Mouse (Mus musculus): ENCODE results near the gene Grik1. TPM values are rescaled to one million over a fixed set of nuclear protein-coding genes. Genes with fewer than 3 reads are reported as not detected.

Grik1 gene
- polyA plus RNA-seq, 1 experiment from 2014 or later: 1.5 TPM

GRCm38 (mm10) chr16:87988805-87989204, 301.3 kb downstream of the Grik1 start:
- Histone ChIP-seq H3K27ac (replicated peaks) (no peak overlapping the region), H3K4me3 (no peak overlapping the region), H3K27me3 (replicated peaks; ENCODE audit: low read depth, poor library complexity, severe bottlenecking) (no peaks in the 10 kb centered on the region), H3K9me3 (no peaks in the 10 kb centered on the region), H3K4me1 (no peaks in the 10 kb centered on the region), H3K36me3 (replicated peaks) (no peaks in the 10 kb centered on the region)
- no peak for DNase-seq (ENCODE audit: low spot score)
- WGBS: 53% methylated on average over 2 of the region's 2 CpGs

GRCm38 (mm10) chr16:87984201-87984870, 305.7 kb downstream of the Grik1 start:
- no peaks in the 10 kb centered on the region for H3K27me3 ChIP-seq (replicated peaks; ENCODE audit: low read depth, poor library complexity, severe bottlenecking)
- H3K4me3 ChIP-seq: no peak overlapping the region
- no peak overlapping the region for H3K27ac ChIP-seq (replicated peaks)
- H3K4me1 ChIP-seq: no peaks in the 10 kb centered on the region
- no peak for DNase-seq (ENCODE audit: low spot score)
- no peaks in the 10 kb centered on the region for H3K9me3 ChIP-seq
- H3K36me3 ChIP-seq (replicated peaks): no peaks in the 10 kb centered on the region

GRCm38 (mm10) chr16:87974076-87974443, 316.0 kb downstream of the Grik1 start:
- no peaks in the 10 kb centered on the region for H3K4me1 ChIP-seq
- H3K27me3 ChIP-seq (replicated peaks; ENCODE audit: low read depth, poor library complexity, severe bottlenecking): no peaks in the 10 kb centered on the region
- no peak overlapping the region for H3K4me3 ChIP-seq
- H3K27ac ChIP-seq (replicated peaks): no peak overlapping the region
- no peak for DNase-seq (ENCODE audit: low spot score)
- no peaks in the 10 kb centered on the region for H3K36me3 ChIP-seq (replicated peaks)
- H3K9me3 ChIP-seq: no peaks in the 10 kb centered on the region
- WGBS: 85% methylated on average over 3 of the region's 3 CpGs

GRCm38 (mm10) chr16:87973394-87974075, 316.5 kb downstream of the Grik1 start:
- WGBS: 73% methylated on average over 2 of the region's 2 CpGs
- no peak overlapping the region for H3K27ac ChIP-seq (replicated peaks)
- no peak for DNase-seq (ENCODE audit: low spot score)

GRCm38 (mm10) chr16:87971911-87972310, 318.2 kb downstream of the Grik1 start:
- DNase-seq (ENCODE audit: low spot score): no peak
- WGBS: 86% methylated on average over 6 of the region's 6 CpGs
- Histone ChIP-seq H3K36me3 (replicated peaks) (no peaks in the 10 kb centered on the region), H3K4me3 (no peak overlapping the region), H3K4me1 (no peaks in the 10 kb centered on the region), H3K27me3 (replicated peaks; ENCODE audit: low read depth, poor library complexity, severe bottlenecking) (no peaks in the 10 kb centered on the region), H3K27ac (replicated peaks) (no peak overlapping the region), H3K9me3 (no peaks in the 10 kb centered on the region)

More at GRCm38 (mm10) chr16:87973394-87974075, 316.5 kb downstream of the Grik1 start:
- H3K4me1 ChIP-seq: no peaks in the 10 kb centered on the region
- no peak overlapping the region for H3K4me3 ChIP-seq
- no peaks in the 10 kb centered on the region for H3K27me3 ChIP-seq (replicated peaks; ENCODE audit: low read depth, poor library complexity, severe bottlenecking)
- no peaks in the 10 kb centered on the region for H3K9me3 ChIP-seq
- no peaks in the 10 kb centered on the region for H3K36me3 ChIP-seq (replicated peaks)

GRCm38 (mm10) chr16:87969936-87970335, 320.1 kb downstream of the Grik1 start:
- Histone ChIP-seq H3K27ac (replicated peaks) (no peak overlapping the region), H3K27me3 (replicated peaks; ENCODE audit: low read depth, poor library complexity, severe bottlenecking) (no peaks in the 10 kb centered on the region), H3K4me1 (no peaks in the 10 kb centered on the region), H3K9me3 (no peaks in the 10 kb centered on the region), H3K4me3 (no peak overlapping the region), H3K36me3 (replicated peaks) (no peaks in the 10 kb centered on the region)
- no peak for DNase-seq (ENCODE audit: low spot score)
- 87% methylated on average over 3 of the region's 3 CpGs for WGBS

GRCm38 (mm10) chr16:87961419-87961818, 328.6 kb downstream of the Grik1 start:
- no peak overlapping the region for H3K4me3 ChIP-seq
- H3K4me1 ChIP-seq: no peaks in the 10 kb centered on the region
- no peaks in the 10 kb centered on the region for H3K36me3 ChIP-seq (replicated peaks)
- 86% methylated on average over 6 of the region's 6 CpGs for WGBS
- DNase-seq (ENCODE audit: low spot score): no peak
- no peaks in the 10 kb centered on the region for H3K9me3 ChIP-seq
- H3K27ac ChIP-seq (replicated peaks): no peak overlapping the region
- no peaks in the 10 kb centered on the region for H3K27me3 ChIP-seq (replicated peaks; ENCODE audit: low read depth, poor library complexity, severe bottlenecking)

- WGBS: 91% methylated on average over 10 of the region's 10 CpGs
- H3K36me3 ChIP-seq (replicated peaks): no peaks in the 10 kb centered on the region
- no peak overlapping the region for H3K4me3 ChIP-seq
- H3K27ac ChIP-seq (replicated peaks): no peak overlapping the region
- no peaks in the 10 kb centered on the region for H3K4me1 ChIP-seq
- H3K27me3 ChIP-seq (replicated peaks; ENCODE audit: low read depth, poor library complexity, severe bottlenecking): no peaks in the 10 kb centered on the region
- no peak for DNase-seq (ENCODE audit: low spot score)
- H3K9me3 ChIP-seq: no peaks in the 10 kb centered on the region
Measured at GRCm38 (mm10) chr16:87957449-87957848, 332.6 kb downstream of the Grik1 start.

- 79% methylated on average over 5 of the region's 5 CpGs for WGBS
- Histone ChIP-seq H3K9me3 (no peaks in the 10 kb centered on the region), H3K36me3 (replicated peaks) (no peaks in the 10 kb centered on the region), H3K4me3 (no peak overlapping the region), H3K27me3 (replicated peaks; ENCODE audit: low read depth, poor library complexity, severe bottlenecking) (no peaks in the 10 kb centered on the region), H3K27ac (replicated peaks) (no peak overlapping the region), H3K4me1 (no peaks in the 10 kb centered on the region)
- no peak for DNase-seq (ENCODE audit: low spot score)
Measured at GRCm38 (mm10) chr16:87956178-87956577, 333.9 kb downstream of the Grik1 start.

- WGBS: 88% methylated on average over 9 of the region's 9 CpGs
- H3K36me3 ChIP-seq (replicated peaks): no peaks in the 10 kb centered on the region
- H3K9me3 ChIP-seq: no peaks in the 10 kb centered on the region
- no peaks in the 10 kb centered on the region for H3K4me1 ChIP-seq
- no peak overlapping the region for H3K27ac ChIP-seq (replicated peaks)
- DNase-seq (ENCODE audit: low spot score): no peak
- no peaks in the 10 kb centered on the region for H3K27me3 ChIP-seq (replicated peaks; ENCODE audit: low read depth, poor library complexity, severe bottlenecking)
- no peak overlapping the region for H3K4me3 ChIP-seq
Measured at GRCm38 (mm10) chr16:87954715-87955441, 335.2 kb downstream of the Grik1 start.

- Histone ChIP-seq H3K27ac (replicated peaks) (no peak overlapping the region), H3K4me1 (no peaks in the 10 kb centered on the region), H3K36me3 (replicated peaks) (no peaks in the 10 kb centered on the region), H3K27me3 (replicated peaks; ENCODE audit: low read depth, poor library complexity, severe bottlenecking) (no peaks in the 10 kb centered on the region), H3K4me3 (no peak overlapping the region), H3K9me3 (no peaks in the 10 kb centered on the region)
- 89% methylated on average over 4 of the region's 4 CpGs for WGBS
- no peak for DNase-seq (ENCODE audit: low spot score)
Measured at GRCm38 (mm10) chr16:87953176-87953575, 336.9 kb downstream of the Grik1 start.

- 89% methylated on average over 11 of the region's 11 CpGs for WGBS
- no peak for DNase-seq (ENCODE audit: low spot score)
- H3K36me3 ChIP-seq (replicated peaks): no peaks in the 10 kb centered on the region
- H3K27me3 ChIP-seq (replicated peaks; ENCODE audit: low read depth, poor library complexity, severe bottlenecking): no peaks in the 10 kb centered on the region
- H3K4me1 ChIP-seq: no peaks in the 10 kb centered on the region
- H3K27ac ChIP-seq (replicated peaks): no peak overlapping the region
- H3K4me3 ChIP-seq: no peak overlapping the region
- no peaks in the 10 kb centered on the region for H3K9me3 ChIP-seq
Measured at GRCm38 (mm10) chr16:87949881-87950280, 340.2 kb downstream of the Grik1 start.

GRCm38 (mm10) chr16:87948122-87948521, 341.9 kb downstream of the Grik1 start:
- no peak overlapping the region for H3K4me3 ChIP-seq
- H3K9me3 ChIP-seq: no peaks in the 10 kb centered on the region
- H3K27ac ChIP-seq (replicated peaks): no peak overlapping the region
- 81% methylated on average over 4 of the region's 4 CpGs for WGBS
- H3K36me3 ChIP-seq (replicated peaks): no peaks in the 10 kb centered on the region
- no peaks in the 10 kb centered on the region for H3K27me3 ChIP-seq (replicated peaks; ENCODE audit: low read depth, poor library complexity, severe bottlenecking)
- H3K4me1 ChIP-seq: no peaks in the 10 kb centered on the region
- DNase-seq (ENCODE audit: low spot score): no peak

Data from embryonic facial prominence, embryonic 10.5 days (tissue).